Mouse (Mus musculus): ENCODE data around the gene Fmn2. TPM values are rescaled to one million over a fixed set of nuclear protein-coding genes. Genes with fewer than 3 reads are reported as not detected.

Gene Fmn2
- total RNA-seq, 2 experiments from 2014 or later: 60.4 to 65.6 TPM

DNA sequence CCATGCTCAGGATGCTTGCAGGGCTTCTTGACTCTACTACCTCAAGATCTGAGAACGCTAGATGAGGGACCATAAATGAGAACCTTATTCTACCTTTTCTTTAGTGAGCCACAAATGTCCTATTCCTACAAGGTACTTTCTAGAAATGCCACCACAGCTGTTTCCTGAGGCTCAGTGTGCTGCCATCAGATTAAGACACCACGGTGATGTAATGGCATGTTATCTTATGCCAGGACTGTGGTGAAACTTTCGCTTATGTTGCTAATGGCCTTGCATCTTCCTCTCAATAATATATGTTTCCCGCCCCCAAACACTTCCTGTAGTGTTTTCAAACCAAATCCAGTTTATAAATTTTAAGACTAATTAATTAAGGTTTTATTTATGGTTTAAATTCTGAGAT lies 154.9 kb downstream of the Fmn2 start:
- DNase-seq (ENCODE audit: extremely low spot score in 1 of 2, low spot score in 1 of 2): no peak

DNA sequence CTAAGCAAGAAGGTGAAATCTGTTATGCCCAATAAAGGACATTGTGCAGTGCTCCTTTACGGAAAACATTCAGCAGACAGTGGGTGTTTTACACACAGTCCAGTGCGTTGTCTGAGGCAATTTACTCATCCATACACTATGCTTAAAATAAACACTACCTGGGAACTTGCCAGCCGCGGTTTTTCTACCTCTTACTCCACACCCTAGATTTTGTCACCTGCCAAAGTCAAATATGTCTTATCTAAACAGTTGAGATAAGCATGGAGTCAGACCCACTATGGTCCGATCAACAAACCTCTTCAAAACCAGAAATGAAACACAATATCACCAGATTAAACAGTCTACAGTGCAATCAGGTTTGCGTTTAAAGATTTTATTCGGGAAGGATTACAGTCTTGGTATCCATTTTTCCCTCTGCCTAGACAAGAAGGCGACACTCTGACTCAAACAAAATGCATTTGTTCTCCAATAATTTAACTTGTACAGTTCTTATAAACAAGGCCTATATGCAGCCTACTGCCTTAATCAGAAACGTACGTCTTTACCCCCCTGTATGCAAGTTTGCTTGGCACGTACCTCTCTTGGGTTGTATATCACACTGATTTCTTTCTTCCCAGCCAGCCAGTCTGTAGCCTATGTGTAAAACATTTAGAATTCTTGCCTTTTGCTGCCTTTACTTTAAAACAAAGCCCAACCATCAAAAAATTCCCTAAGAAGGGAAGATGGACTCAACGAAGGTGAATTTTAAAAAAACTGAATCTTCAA lies 158.0 kb downstream of the Fmn2 start:
- no peak for DNase-seq (ENCODE audit: extremely low spot score in 1 of 2, low spot score in 1 of 2)

- DNase-seq (ENCODE audit: extremely low spot score in 1 of 2, low spot score in 1 of 2): no peak
These were observed 163.5 kb downstream of the Fmn2 start for GRCm38 (mm10) chr1:174665116-174665515.

GRCm38 (mm10) chr1:174669132-174669531 lies 167.5 kb downstream of the Fmn2 start:
- no peak for DNase-seq (ENCODE audit: extremely low spot score in 1 of 2, low spot score in 1 of 2)

- no peak for DNase-seq (ENCODE audit: extremely low spot score in 1 of 2, low spot score in 1 of 2)
These were observed 169.2 kb downstream of the Fmn2 start for GRCm38 (mm10) chr1:174670846-174671245.

- DNase-seq (ENCODE audit: extremely low spot score in 1 of 2, low spot score in 1 of 2): no peak
These were observed 173.0 kb downstream of the Fmn2 start for GRCm38 (mm10) chr1:174674586-174674985.

DNA sequence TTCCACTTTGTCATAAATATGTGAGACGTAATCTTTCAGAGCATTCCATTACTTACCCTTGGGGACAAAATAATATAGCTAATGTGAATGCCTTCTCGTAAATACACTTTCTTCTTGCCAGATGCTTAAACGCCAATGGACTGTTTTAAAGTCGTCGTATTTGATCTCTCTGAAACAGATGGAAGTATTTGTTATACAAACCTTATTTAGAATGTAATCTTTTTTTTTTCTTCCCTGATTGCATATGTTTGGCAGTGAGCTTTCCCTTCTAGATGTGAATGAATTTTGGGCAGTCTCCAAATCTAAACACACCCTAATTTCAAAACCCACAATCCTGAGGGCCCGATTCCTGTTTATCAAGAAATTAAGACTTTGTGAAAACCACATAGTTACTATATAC lies 173.7 kb downstream of the Fmn2 start:
- DNase-seq (ENCODE audit: extremely low spot score in 1 of 2, low spot score in 1 of 2): no peak

DNA sequence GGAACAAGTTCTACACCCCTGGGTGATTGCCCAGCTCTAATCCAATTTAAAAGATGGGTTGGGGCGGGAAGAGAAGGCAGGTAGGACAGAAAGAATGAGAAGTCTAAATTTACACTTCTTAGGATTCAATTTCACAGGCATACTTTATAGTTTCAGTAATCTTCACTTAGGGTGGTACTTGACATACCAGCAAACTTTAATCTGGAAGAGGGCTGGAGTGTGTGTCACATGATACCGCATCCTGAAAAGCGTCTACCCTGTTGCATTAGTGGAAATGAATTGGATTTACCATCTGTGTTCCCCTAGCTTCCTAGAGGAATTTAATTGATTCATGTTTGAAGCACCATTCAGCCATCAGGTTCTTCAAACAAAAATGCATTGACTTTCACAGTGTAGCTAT lies 174.6 kb downstream of the Fmn2 start:
- no peak for DNase-seq (ENCODE audit: extremely low spot score in 1 of 2, low spot score in 1 of 2)

DNA sequence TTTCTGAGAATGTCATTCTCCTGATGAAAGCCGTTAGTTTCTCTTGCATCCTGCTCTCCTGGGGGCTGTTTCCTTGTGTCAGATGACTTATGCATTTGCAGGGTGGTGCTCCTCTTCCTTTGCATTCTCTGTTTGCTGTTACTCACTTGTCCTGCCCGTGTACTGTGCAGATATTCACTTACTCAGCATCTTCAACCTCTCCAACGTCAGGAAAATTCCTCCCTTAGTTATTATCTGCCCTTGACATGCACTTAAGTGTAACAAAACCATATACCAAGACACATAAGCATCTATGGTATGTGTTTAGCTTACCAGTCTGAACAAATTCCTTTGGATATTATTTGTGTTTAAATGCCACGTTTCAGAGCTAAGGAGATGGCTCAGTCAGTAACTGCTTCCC lies 175.6 kb downstream of the Fmn2 start:
- no peak for DNase-seq (ENCODE audit: extremely low spot score in 1 of 2, low spot score in 1 of 2)

GRCm38 (mm10) chr1:174689301-174689700 lies 187.7 kb downstream of the Fmn2 start:
- no peak for DNase-seq (ENCODE audit: extremely low spot score in 1 of 2, low spot score in 1 of 2)

DNA sequence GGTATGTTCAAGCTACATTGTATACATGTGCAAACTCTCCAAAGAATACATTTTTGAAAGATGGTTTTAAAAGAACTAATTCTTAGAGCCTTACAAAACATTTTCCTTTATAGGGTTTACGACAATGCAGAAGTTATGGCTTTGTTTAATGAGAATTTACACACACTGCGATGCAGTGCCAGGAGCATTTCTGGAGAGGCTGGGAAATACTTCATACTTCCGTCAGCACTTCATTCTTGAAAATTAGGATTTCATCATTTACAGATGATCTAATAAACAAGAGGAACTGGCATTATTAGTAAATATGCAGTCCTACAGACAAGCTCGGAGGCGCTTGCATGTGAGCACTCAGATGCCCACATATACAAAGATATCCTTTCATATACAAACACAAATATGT lies 199.2 kb downstream of the Fmn2 start:
- no peak for DNase-seq (ENCODE audit: extremely low spot score in 1 of 2, low spot score in 1 of 2)

GRCm38 (mm10) chr1:174701835-174702234 lies 200.2 kb downstream of the Fmn2 start:
- DNase-seq (ENCODE audit: extremely low spot score in 1 of 2, low spot score in 1 of 2): no peak

- no peak for DNase-seq (ENCODE audit: extremely low spot score in 1 of 2, low spot score in 1 of 2)
These were observed 202.3 kb downstream of the Fmn2 start for GRCm38 (mm10) chr1:174703909-174704308.

GRCm38 (mm10) chr1:174719729-174720458 lies 218.3 kb downstream of the Fmn2 start:
- DNase-seq (ENCODE audit: extremely low spot score in 1 of 2, low spot score in 1 of 2): no peak

DNA sequence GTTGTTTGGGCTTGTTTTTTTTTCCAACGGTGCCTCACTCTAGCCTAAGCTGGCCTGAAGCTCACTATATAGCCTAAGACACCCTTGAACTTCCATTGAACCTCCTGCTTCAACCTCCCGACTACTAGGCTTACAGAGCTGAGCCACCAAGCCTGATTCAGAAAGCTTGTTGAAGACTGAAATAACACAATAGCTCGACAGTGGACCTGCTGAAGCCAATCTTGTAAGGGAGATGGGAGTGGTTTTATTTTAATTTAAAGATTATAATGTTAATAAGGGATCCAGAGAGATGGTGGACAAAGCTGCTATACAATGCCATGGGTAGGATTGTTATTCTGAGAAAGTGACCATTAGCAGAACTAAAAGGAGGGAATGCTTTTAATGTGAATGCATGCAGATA lies 227.1 kb downstream of the Fmn2 start:
- DNase-seq (ENCODE audit: extremely low spot score in 1 of 2, low spot score in 1 of 2): no peak

DNA sequence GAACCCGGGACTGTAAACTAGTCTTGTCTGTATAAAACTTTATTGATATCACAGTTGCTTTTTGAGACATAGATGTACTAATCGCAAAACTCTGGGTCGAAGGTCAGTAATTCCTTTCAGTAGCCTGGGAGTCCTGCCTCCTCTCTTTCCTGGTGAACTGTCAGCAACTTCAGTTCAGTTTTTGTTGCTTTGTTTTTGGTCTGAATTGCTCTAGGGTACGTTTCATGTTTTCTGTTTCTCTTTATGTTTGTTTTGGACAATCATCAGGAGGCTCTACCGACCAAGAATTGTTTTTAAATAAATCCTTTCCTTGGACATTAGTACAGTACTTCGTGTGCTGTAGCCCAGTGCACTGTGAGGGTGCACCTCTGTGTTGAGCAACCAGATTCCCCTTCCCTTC lies 231.1 kb downstream of the Fmn2 start:
- no peak for DNase-seq (ENCODE audit: extremely low spot score in 1 of 2, low spot score in 1 of 2)

- no peak for DNase-seq (ENCODE audit: extremely low spot score in 1 of 2, low spot score in 1 of 2)
These were observed 237.3 kb downstream of the Fmn2 start for GRCm38 (mm10) chr1:174738958-174739357.

DNA sequence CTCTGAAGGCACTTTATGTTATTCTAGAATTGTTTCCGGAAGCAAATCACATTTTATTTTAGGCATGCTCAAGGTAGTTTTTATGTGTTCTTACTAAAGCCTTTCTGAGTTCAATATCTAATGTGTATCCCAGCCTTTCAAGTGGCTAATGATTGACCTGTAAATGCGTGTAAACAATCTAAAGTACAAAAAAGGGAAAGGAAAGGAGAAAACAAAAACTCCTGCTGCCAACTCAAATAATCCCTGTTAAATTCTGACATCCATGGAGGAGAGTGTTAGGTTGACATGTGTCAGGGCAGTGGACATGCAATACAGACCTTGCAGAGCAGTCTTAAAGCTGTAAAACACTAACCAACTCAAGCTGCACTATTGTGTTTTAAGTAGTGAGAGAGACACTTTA lies 241.0 kb downstream of the Fmn2 start:
- no peak for DNase-seq (ENCODE audit: extremely low spot score in 1 of 2, low spot score in 1 of 2)

- DNase-seq (ENCODE audit: extremely low spot score in 1 of 2, low spot score in 1 of 2): no peak
These were observed 246.9 kb downstream of the Fmn2 start for GRCm38 (mm10) chr1:174748520-174748919.

DNA sequence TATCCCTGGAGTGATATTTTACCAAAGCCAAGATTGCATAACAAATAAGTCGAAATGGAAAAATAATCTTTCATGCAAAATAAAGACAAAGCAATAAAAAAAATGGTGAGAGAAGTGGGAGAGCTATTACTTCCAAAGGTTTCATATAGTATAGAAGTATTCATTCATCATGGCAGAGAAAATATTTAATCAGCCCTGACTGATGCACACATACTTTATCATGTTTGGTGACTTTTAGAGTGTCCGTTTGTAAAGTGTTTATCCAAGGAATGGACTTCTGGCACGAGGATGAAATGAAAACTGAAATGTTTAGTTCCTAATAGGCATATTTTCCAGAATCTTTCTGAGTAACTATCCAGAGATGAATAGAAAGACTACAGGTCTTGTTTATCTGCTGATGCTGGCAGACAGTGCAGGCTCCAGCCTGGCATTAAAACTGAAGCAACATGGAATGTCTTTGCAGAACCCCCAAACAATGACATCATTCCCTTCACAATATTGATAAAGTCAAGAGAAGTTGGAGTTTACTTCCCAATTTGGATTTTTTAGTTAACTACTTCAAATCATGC lies 249.4 kb downstream of the Fmn2 start:
- DNase-seq (ENCODE audit: extremely low spot score in 1 of 2, low spot score in 1 of 2): no peak

- DNase-seq (ENCODE audit: extremely low spot score in 1 of 2, low spot score in 1 of 2): no peak
These were observed 257.7 kb downstream of the Fmn2 start for GRCm38 (mm10) chr1:174759354-174759753.

GRCm38 (mm10) chr1:174765757-174766156 lies 264.1 kb downstream of the Fmn2 start:
- DNase-seq (ENCODE audit: extremely low spot score in 1 of 2, low spot score in 1 of 2): no peak
